Mouse (Mus musculus): ENCODE results near the gene Sh3bp5l.

GRCm38 (mm10) chr11:58292791-58293190, 37.7 kb upstream of the Sh3bp5l start:
- TF ChIP-seq TAL1 (IDR thresholded peaks at IDR 0.05; ENCODE audit: low read length) (no peak), GATA1 (IDR thresholded peaks at IDR 0.05; ENCODE audit: low read length) (no peak)
